Mouse (Mus musculus): Measurements from ENCODE around the gene Rap1gap. TPM values are rescaled to one million over a fixed set of nuclear protein-coding genes. Genes with fewer than 3 reads are reported as not detected.

The Rap1gap gene
- total RNA-seq, 2 experiments from 2014 or later = 263 to 318 TPM

DNA sequence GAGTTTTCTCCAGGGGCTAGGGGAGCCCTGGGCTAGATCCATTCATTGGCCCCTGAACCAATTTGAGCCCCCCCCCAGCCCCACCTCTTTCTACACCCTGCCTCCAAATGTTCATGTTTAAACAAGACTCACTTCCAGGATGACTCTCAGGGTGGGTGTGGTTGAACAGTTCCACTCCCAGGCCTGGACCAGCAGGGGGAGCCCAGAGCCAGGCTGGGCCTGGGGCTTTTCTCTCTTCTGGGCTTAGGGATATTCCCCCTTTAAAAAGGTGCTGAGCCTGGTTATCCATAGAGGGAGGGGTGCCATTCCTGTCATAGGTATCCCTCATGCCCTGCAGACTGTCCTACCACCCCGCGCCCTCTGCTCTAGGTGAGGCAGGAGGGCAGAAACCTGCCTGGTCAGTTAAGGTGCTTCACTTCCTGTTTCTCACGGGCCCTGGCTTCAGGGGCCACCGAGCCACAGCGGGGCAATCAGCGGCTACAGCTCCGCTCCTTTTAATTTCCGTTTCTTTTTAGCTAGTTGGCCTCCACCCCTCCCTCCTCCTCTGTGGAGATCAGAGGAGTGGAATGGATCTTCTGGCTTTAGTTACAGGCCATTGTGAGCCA lies 49.6 kb downstream of the Rap1gap start:
- intact Hi-C loops (cut with DNase I) = no loop called here
- no peak for DNase-seq (ENCODE audit: low spot score in 2 of 2)

DNA sequence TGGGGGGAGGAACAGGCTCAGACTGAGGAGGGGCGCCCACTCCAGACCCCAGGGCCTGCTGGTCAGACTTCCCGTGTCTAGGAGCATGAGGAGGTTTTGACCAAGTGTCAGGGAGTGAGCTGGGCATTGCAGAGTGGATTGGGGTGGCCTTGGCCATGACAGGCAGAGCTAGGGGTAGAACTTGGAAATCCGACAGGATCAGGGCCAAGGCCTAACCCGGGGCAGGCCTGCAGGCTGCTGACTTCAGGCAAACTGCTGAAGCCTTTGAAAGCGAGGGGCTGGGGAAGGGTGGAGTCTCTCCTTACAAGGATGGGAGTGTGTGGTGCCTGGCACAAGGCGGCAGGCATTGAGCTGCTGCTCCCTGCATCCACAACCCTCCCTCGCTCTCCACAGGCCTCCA lies 52.5 kb downstream of the Rap1gap start:
- intact Hi-C loops (cut with DNase I) = no loop called here
- no peak for DNase-seq (ENCODE audit: low spot score in 2 of 2)

DNA sequence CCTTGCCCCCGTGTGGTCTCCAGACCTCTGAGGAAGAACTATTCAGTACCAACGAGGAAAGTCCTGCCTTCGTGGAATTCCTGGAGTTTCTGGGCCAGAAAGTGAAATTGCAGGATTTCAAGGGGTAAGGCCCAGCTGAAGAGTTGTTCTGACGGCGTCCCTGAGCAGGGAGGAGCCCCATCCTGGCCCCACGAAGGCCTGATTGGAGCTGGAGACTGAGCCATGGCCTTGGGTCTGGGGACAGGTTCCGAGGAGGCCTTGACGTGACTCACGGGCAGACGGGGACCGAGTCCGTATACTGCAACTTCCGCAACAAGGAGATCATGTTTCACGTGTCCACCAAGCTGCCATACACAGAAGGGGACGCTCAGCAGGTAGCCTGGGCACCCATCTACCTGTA lies 53.1 kb downstream of the Rap1gap start:
- intact Hi-C loops (cut with DNase I) = no loop called here
- DNase-seq (ENCODE audit: low spot score in 2 of 2) = no peak

DNA sequence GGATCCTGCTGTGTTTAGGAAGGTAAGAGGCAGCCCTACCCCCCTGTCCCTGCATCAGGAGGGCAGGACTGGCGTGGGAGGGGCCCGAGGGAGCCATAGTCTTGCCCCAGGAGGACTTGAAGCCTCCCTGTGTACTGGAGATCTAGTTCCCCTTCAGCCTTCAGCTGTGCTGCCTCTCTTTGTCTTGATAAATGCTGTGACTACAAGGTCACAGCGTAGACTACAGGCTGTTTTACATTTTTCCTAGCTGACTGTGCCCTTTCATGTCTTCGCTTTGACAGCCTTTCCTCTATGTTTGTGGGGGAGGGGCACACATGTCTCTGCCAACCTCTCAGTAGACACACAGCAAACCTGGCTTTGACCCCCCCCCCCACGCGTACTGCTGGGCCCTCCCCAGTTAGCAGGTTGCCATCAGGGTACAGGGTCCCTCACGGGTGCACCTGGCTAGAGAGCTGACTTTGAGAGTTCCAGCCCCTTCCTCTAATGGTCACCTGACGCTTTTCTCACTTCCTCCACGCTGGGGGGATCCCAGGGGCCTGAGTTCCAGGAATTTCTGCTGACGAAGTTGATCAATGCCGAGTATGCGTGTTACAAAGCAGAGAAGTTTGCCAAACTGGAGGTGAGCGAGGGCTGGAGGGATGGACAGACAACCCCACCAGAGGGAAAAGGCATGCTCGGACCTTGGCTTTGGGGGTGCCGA lies 55.0 kb downstream of the Rap1gap start:
- DNase-seq (ENCODE audit: low spot score in 2 of 2) = no peak
- intact Hi-C loops (cut with DNase I) = no loop called here

DNA sequence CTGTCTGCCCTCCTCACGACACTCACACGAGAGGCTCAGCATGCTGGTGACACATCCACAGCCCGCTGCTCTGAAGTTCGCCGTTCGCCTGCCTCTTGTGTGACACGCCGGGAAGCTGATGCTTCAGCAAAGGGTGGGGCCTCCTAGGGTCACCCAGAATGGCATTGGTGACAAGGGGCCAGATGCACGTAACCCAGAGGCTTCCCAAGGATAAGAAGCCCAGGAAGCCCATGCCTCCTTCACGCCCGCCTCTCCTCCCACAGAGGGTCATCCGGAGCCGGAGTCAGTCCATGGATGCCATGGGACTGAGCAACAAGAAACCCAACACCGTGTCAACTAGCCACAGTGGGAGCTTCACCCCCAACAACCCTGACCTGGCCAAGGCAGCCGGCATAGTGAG lies 57.0 kb downstream of the Rap1gap start:
- intact Hi-C loops (cut with DNase I) = no loop called here
- DNase-seq (ENCODE audit: low spot score in 2 of 2) = no peak

DNA sequence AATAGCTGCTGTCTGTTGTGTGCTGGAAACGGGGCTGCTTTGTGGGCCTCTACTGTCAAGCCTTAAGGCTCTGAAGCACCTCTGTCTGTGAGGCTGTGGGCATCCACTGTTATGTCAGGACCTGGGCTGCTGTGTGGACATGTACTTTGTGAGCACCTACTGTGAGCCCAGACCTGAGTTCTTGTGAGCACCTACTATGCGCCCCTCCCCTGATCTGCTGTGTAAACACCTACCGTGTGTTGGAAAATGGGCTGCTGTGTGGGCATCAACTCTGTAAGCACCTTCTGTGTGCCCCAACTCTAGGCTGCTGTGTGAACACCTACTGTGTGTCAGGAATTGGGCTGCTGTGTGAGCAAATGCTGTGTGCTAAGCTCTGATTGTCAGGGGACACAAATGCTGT lies 57.7 kb downstream of the Rap1gap start:
- intact Hi-C loops (cut with DNase I) = loop anchor here (1.0 kb wide), 1 partner anchor 46 kb away; no protein-coding TSS in a partner anchor
- no peak for DNase-seq (ENCODE audit: low spot score in 2 of 2)

DNA sequence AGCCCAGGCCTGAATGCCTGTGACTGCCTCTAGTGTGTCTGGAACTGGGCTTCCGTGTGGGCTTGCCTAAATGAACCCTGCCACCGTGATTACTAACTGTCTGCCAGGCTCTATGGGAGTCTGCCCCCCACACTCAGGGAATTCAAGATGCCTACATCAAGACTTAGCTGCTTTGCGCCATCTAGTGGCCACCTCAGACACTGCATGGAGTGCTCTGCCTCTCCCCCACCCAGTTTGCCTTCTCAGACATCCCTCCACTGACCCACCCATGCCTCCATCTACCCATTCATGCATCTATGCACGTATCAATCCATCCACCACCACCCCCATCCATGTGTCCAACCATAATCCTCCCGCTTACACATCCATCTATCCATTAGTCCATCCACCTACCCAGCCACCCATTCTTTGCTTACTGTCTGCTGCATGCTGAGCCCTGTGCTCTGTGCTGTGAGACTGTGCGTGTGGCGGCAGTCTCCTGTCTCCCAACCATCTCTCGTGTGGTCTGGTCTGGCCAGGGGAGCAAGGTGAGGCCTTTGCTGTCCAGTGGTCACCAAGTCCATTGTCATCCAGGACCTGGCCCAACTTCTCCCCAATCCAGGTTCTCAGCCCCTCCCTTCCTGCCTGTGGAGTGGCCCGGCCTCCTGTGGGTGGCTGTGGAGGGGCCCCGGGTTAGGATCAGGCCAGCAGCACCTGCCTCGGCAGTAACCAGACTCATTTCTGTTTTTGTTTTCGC lies 58.3 kb downstream of the Rap1gap start:
- peak; percentile 81 to 87 for DNase-seq (ENCODE audit: low spot score in 2 of 2)
- intact Hi-C loops (cut with DNase I) = loop anchor here (1.0 kb wide), 1 partner anchor 47 kb away; no protein-coding TSS in a partner anchor

DNA sequence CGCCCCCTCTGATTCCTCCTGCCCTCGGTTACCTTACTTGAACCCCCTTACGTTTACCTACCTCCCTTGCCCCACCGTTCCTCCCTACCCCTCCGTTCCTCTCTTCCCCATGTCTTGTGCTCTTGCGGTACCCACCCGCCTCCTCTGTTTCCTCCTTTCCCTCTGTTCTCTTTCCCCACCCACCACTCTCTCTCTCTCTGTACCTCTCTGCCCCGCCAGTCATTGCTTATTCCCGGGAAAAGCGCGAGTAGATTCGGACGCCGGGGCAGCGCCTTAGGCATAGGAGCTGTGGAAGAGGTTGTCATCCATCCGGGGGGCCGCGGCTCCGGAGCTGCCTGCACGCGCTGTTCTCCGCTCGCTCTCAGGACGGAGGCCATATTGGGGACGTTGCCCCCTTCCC lies 59.0 kb downstream of the Rap1gap start:
- intact Hi-C loops (cut with DNase I) = no loop called here
- DNase-seq (ENCODE audit: low spot score in 2 of 2) = peak in 1 of 2 experiments; percentile 48

DNA sequence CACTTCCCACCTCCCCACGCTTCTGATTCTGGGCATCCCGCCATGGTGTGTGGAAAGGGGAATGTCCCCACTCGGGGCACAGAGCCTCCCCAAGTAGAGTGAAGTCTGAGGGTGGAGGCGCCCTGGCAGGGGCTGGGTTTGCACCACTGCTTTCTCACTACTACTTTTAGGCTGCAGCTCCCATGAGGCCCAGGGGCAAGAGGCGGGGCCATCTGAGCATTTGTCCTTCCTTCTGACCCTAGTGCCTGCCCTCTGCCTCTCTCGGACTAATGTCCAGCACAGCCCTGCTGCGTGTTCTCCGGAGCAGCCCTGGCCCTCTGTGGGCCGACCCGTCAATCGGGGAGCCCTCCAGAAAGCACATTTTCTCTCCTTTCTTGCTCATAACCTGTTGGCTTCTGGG lies 59.7 kb downstream of the Rap1gap start:
- DNase-seq (ENCODE audit: low spot score in 2 of 2) = no peak
- intact Hi-C loops (cut with DNase I) = no loop called here

DNA sequence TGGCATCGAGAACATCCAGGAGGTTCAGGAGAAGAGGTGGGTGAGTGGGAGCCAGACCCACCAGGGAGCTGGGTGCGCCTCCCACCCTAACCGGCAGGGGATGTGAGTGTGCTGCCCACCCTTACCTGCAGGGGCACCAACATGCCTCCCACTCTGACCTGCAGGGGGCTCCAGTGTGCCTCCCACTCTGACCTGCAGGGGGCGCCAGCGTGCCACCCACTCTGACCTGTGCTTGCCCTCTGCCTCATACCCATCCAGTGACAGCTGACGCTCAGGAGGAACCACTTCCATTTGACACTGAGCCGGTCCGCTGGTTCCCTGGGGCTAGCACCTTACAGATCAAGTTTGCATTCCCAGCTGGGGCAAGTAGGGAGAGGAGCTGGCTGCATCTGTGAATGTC lies 60.2 kb downstream of the Rap1gap start:
- intact Hi-C loops (cut with DNase I) = no loop called here
- DNase-seq (ENCODE audit: low spot score in 2 of 2) = no peak

DNA sequence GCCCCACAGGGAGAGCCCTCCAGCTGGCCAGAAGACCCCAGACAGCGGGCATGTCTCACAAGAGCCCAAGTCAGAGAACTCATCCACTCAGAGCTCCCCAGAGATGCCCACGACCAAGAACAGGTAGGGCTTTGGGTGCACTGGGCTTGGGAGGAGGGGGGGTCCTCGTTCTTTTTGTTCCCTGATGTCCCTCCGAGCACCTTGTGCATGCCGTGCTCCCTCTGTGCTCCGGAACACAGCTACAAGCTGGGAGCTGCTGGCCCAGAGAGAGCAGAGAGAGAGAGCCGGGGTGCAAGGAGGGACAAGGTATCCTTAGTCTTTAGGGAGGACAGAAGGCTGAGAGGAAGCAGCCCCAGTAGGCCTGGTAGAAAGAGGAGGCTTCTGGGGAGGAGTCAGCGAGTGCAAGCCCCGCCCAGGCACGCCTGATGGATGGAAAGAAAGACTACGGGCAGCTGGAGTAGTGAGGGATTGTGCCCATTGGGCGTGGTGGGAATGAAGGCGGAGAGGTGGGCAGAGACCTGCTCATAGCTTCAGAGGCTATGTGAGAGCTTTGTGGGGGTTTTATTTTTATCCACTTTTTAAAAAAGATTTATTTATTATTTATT lies 61.1 kb downstream of the Rap1gap start:
- no peak for DNase-seq (ENCODE audit: low spot score in 2 of 2)
- intact Hi-C loops (cut with DNase I) = no loop called here

DNA sequence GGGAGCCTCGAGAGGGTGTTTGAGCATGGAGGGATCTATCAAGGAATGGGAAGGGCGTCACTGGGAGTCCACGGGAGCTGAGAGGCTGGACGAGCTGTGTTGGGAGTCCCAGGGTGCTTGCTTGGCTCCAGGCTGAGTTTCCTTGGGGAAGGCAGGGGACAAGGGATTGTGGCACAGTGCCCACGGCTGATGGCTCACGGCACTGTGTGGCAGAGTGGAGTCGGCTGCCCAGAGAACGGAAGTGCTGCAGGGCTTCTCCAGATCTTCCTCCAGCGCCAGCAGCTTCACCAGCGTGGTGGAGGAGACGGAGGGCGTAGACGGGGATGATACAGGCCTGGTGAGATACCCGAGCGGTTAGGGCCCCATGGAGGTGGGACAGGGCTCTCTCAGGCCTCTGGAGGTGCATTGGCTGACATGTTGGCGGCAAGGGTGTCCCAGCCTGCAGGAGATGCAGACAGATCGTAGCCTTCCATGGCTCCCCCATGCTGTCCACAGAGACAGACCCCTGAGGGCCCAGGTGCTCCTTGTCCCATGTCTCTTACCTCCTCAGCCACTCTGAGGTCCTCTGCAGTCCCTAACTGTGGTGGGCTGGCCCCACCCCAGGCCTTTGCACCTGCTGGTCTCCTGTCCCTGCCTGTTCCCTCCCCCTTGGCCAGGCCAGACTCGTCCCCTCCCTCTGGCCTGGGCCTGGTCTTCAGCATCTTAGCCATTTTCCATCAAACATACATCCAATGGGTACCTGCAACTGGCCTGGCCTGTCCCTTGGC lies 62.4 kb downstream of the Rap1gap start:
- intact Hi-C loops (cut with DNase I) = no loop called here
- DNase-seq (ENCODE audit: low spot score in 2 of 2) = no peak

DNA sequence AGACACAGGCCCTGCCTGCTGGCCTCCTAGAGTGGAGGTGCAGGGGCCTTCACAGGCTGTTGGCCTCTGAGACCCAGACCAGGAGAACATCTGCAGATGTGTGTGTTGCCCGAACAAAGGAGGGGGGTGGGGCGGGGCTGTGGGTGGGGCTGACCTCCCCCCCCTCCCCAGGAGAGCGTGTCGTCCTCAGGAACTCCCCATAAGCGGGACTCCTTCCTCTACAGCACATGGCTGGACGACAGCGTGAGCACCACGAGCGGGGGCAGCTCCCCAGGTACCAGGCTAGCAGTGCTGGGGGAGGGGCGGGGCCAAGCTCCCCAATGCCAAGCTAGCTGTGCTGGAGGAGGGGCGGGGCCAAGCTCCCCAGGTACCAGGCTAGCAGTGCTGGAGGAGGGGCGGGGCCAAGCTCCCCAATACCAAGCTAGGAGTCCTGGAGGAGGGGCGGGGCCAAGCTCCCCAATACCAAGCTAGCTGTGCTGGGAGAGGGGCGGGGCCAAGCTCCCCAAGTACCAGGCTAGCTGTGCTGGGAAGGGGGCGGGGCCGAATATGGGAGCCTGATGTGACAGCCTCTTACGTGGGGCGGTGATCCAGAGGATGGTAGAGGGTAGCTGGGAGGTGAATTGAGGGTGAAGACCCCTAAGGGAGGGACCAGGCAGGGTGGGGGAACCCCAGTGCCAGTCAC lies 63.1 kb downstream of the Rap1gap start:
- intact Hi-C loops (cut with DNase I) = no loop called here
- no peak for DNase-seq (ENCODE audit: low spot score in 2 of 2)

DNA sequence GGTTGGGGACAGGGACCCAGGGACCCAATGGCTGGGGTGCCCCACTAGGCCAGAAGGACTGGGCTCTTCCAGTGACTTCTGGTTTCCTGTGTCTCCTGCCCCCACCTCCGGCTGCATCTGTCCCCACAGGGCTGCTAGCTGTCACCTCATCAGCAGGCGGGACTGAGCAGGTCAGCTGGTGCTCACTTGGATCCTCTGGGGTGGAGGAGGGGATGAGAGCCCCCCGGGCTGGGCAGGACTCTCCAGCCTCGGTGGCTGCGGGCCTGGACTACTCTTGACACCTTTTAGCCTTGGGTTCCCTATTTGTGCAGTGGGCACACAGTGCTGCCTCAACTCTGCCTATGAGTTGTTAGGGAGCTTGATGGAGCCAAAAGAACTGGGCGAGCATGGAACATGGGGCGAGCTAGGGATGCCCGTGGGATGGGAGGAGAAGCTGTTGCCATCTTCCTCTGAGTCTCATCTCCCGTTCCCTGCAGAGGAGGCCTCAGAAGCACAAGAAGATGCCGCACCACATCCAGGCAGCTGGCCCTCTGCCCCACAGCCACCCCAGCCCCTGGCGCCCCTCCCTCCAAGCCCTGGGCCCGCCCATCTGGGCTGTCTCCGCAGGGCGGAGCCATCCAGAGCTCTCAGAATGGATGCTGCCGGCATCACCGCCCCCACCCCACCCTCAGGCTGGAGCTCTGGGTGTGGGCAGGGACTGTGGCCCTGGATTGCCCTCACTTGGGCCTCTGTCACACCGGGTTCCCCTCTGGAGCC lies 64.1 kb downstream of the Rap1gap start:
- intact Hi-C loops (cut with DNase I) = no loop called here
- DNase-seq (ENCODE audit: low spot score in 2 of 2) = peak in 1 of 2 experiments; percentile 75

DNA sequence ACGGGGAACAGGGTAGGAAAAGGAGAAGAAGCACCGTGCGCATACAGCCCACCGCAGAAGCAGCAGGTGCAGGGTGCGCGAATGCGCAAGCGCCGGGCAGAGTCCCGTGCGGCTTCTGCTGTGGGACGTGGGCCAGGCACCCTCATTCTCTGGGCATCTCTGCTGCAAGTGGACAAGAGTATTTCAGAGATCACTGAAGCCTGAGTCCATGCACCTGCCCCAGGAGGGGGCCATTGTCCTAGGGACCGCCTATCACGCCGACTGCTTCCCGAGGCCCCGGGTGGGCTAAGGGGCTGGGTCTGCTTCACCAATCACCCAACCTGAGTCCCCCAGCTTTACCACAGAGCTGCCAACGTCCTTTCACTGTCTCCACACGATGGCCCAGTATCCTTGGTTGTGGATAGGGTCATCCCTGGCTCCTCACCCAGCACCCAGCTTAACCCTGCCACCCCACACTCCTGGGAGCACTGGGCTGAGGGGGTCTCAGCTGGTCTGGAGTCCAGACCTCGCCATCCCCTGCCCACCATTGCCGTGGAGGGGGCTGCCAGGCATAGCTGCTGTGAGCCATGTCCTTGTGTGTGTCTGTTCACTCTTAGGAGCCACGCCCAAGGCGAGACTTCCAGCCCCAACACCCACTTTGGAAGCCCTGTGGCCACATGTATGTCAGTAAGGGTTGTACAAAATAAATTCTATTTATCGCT lies 64.8 kb downstream of the Rap1gap start:
- no peak for DNase-seq (ENCODE audit: low spot score in 2 of 2)
- intact Hi-C loops (cut with DNase I) = no loop called here

DNA sequence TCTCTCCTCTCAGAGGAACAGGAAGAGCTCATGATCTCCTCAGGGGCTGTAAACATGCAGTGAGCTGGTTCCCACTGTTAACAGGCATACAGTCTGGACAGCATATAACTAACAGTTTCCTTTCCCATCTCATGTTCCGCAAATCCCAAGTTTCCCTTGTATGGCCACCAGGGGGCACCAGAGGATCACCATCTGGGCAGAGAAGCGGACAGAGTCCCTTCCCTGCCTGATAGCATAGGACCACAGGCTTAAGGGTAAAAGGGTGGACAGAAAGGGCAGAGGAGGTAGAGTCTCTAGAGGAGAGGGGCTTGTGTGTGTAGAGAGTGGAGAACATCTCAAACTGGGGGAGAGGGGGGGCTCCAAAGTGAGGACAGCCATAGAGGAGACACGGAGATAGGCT lies 65.6 kb downstream of the Rap1gap start:
- peak; percentile 86 to 92 for DNase-seq (ENCODE audit: low spot score in 2 of 2)
- intact Hi-C loops (cut with DNase I) = loop anchor here (1.0 to 5.0 kb wide), 3 partner anchors 67 to 212 kb away; partner anchors contain the start of gene Alpl

DNA sequence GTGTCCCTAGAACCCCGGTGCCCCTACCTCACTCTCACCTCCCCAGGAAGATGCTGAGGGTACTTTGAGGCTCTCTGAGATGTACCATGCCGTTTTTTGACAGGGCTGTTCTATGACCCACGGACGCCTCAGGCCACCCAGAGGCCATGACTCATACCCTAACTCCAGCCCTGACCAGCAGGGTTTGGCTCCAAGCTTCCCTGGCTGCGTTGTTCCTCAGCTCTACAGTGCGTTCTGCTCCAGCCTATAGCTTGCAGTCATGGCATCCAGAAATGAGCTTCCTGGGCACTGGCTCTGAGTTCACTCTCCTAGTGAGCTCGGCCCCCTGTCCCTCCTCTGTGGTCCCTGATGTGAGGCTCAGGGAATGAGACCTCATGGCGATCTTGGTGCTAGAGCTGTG lies 66.2 kb downstream of the Rap1gap start:
- intact Hi-C loops (cut with DNase I) = loop anchor here (1.0 to 5.0 kb wide), 3 partner anchors 66 to 212 kb away; partner anchors contain the start of gene Alpl
- DNase-seq (ENCODE audit: low spot score in 2 of 2) = no peak

DNA sequence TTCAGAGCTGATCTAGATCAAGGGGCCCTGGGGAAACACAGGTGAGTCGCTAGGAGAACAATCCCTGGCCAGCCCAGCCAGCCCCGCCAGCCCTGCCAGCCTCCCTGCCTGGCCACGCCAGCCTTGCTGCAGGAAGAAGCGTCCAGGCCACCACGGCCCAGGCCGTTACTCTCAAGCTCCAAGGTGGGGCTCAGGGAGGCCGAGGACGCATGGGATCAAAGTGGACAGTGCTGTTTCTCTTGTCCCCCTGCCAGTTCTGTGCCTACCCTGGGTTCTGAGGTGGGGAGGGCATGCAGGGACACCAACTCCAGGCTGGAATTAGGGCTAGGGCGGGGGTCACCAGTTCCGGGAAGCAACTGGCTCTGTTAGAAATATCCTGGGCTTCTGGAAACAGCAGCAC lies 67.4 kb downstream of the Rap1gap start:
- intact Hi-C loops (cut with DNase I) = loop anchor here (2.0 to 5.0 kb wide), 2 partner anchors 65 to 210 kb away; partner anchors contain the start of gene Alpl

More for the DNA sequence above, 67.4 kb downstream of the Rap1gap start:
- DNase-seq (ENCODE audit: low spot score in 2 of 2) = no peak

All from left cerebral cortex, postnatal 25 days (tissue).